Mouse (Mus musculus) kidney, adult 2 months (tissue): Measurements from ENCODE around the gene Nup62.

Experiments used
- CTCF ChIP-seq: fragments of 200-500 bp; conservative IDR thresholded peaks from 2 replicates; pipeline ENCODE4 v1.5.1; 2011; ENCODE audit warnings: low read depth, mild to moderate bottlenecking, control low read depth, low read length, moderate library complexity, mixed read lengths; ENCODE audit not compliant: insufficient read depth, insufficient read length
- POLR2A ChIP-seq: fragments of 200-500 bp; IDR thresholded peaks from one replicate; pipeline ENCODE4 v1.6.1; 2011; ENCODE audit warnings: low read depth, low read length, control low read depth

DNA sequence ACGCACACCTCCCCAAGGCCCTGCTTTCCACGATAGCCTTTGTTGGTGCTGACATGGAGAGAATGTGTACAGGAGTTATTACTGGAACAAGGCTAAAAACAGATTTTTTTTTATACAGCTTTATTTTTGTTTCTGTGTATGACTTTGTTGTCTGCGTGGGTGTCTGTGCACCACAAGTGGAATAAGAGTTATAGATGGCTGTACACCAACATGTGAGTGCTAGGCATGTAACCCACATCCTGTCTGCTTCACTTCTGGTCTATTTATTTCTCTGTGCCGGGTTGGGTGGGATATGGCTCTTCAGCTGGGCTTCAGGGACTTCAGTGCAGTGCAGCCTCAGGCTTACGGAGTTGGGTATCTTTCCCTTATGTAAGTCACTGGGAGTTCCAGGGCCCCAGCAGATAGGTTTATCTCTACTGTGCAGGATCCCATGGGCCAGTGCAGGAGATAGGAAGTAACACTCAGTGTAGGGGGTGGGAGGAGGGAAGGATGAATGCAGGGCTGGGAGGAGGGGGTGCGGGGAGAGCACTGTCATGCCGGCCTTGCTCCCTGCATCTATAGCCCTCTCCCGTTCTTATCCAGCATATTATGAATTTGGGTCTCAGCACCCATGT lies 43.2 kb upstream of the Nup62 start:
- TF ChIP-seq CTCF (no peak), POLR2A (no peak)
